Mouse (Mus musculus): ENCODE results near the gene Cacng7. TPM values are rescaled to one million over a fixed set of nuclear protein-coding genes. Genes with fewer than 3 reads are reported as not detected.
"Not testable (repeated sequence)": the region's sequence is repeated elsewhere in the genome, so short reads cannot be mapped to it uniquely, and the experiment has no call there.

The Cacng7 gene
- polyA plus RNA-seq (2016; fragmentation: Nextera tagmentation; extraction: Ambion mirVana): 3.9 and 4.0 TPM in 2 replicates

DNA sequence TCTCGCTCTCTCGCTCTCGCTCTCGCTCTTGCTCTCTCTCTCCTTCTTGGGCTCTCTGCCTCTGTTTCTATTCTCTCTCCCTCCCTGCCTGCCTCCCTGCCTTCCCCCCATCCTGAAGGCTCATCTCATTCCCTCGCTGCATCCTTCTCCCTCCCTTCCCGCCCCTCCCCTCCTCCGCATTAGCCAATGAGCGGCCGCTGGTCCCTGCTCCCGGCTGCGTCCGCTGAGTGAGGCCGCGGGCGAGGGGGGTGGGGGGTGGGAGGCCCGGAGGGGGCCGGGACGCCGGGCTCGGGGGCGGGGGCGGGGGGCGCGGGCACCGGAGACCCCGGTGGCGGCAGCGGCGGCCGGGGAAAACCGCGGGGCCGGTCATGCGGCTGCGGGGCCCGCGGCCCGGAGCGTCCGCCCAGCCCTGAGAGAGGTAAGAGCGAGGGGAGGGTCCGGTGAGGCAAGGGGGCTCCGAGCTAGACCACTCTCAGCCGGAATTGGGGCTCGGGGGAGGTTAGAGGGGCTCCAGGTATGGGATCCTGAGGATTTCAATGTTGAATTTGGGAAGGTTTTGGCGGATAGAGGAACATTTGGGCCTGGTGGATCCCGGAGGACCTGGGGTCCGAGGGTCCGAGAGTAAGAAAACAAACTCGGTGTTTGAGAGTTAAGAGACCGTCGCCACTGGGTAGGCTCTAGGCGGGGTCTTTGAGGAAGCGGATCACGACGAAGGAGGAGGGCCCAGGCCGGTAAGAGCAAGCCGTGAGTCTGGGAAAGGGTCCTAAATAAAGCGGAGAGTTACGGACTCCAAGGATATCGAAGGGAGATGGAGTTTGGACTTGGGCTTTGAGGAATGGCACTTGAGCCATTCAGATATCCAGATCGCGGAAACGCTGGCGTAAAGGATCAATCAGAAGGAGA is at the start of gene Cacng7:
Gene Cacng7 (plus strand): TSS at position 337 of the 903 bp plus-strand sequence.
- ATAC-seq (ENCODE audit: low FRiP score): peak; percentile 85

DNA sequence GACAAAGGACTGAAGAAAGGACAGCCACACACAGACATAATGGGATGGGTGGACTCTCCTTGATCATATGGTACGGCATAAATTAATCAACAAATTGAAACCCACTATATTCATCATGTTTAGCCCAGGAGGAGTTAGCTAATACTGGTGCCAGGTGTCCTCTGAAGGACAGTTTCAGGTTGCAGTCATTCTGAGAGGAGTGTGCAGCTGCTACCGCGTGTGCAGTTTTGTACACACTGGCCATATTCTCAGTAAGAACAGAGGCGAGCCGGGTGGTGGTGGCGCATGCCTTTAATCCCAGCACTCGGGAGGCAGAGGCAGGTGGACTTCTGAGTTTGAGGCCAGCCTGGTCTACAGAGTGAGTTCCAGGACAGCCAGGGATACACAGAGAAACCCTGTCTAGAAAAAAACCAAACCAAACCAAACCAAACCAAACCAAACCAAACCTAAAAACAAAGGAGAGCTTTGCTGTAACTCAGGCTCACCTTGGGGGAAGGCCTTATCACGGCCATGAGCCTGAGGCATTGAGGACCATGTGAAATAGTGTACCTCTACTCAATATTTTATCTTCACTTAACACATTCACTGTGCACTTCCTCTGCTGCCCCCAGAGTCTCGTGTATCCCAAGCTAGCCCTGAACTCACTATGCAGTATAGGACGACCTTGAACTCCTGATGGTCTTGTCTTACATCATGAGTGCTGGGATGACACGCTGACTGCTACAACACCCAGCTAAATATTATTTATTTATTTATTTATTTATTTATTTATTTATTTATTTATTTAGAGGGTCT is 49.5 kb upstream of the Cacng7 start:
- Histone ChIP-seq H3K27me3 (no peaks in the 10 kb centered on the region), H3K4me2 (no peak overlapping the region), H3K9ac (no peak overlapping the region), H3K4me1 (no peaks in the 10 kb centered on the region), H3K36me3 (replicated peaks) (no peaks in the 10 kb centered on the region), H3K9me3 (no peaks in the 10 kb centered on the region), H3K27ac (no peak overlapping the region), H3K4me3 (replicated peaks) (no peak overlapping the region)
- 87% methylated on average over 11 of the region's 11 CpGs for WGBS
- ATAC-seq (ENCODE audit: low FRiP score): no peak

More for the DNA sequence above, at the start of gene Cacng7:
- peak within 1 kb of the TSS; percentile 84 for H3K9ac ChIP-seq
- WGBS: 1% methylated on average over 63 of the region's 65 CpGs
- peaks cover 34% of the 10 kb centered on the region for H3K4me1 ChIP-seq
- H3K36me3 ChIP-seq (replicated peaks): peaks cover 4% of the 10 kb centered on the region; the same call in 1 of the 2 replicates
- peaks cover 3% of the 10 kb centered on the region; the same call in 1 of the 2 replicates for H3K27me3 ChIP-seq
- H3K9me3 ChIP-seq: no peaks in the 10 kb centered on the region
- peak within 1 kb of the TSS; percentile 92 for H3K27ac ChIP-seq
- H3K4me2 ChIP-seq: peak within 1 kb of the TSS; percentile 73
- peak within 1 kb of the TSS; percentile 70 for H3K4me3 ChIP-seq (replicated peaks)

DNA sequence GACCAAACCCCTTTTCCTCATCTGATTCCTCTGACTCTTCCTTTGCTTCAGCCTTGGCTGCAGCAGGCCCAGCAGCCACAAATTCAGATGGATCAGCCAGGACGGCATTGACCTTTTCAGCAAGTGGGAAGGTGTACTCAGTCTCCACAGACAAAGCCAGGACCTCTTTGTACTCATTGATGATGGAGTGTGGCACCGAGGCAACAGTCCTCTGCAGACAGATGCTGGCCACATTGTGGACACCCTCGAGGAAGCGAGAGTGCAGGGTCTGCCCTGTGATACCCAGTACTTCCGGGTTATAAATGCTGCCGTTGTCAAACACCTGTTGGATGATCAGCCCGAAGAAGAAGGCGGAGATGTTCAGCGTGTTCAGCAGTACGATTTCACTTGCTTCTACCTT is 48.2 kb upstream of the Cacng7 start:
- Histone ChIP-seq H3K27ac (no peak overlapping the region), H3K9me3 (no peaks in the 10 kb centered on the region), H3K4me3 (replicated peaks) (no peak overlapping the region), H3K36me3 (replicated peaks) (no peaks in the 10 kb centered on the region), H3K27me3 (no peaks in the 10 kb centered on the region), H3K9ac (no peak overlapping the region), H3K4me2 (no peak overlapping the region), H3K4me1 (no peaks in the 10 kb centered on the region; the same call in 1 of the 2 replicates)
- ATAC-seq (ENCODE audit: low FRiP score): no peak
- WGBS: 84% methylated on average over 10 of the region's 10 CpGs

DNA sequence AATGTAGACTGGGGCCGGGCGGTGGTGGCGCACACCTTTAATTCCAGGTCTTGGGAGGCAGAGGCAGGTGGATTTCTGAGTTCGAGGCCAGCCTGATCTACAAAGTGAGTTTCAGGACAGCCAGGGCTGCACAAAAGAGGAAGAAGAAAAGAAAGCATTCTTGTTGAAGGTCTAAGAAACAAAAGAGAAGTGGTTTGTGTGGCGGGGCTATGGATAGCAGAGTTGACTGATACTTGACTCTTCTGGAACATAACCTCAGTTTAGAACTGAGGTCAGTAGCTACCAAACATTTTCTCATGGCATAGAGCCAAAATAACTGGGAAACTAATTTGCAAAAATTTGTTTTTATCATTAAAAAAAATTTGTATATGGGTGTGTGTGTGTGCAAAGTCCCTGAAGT is 46.7 kb upstream of the Cacng7 start:
- Histone ChIP-seq H3K27me3 (no peaks in the 10 kb centered on the region), H3K9me3 (no peaks in the 10 kb centered on the region), H3K27ac (no peak overlapping the region), H3K36me3 (replicated peaks) (no peaks in the 10 kb centered on the region), H3K4me1 (peaks cover 7% of the 10 kb centered on the region), H3K9ac (no peak overlapping the region), H3K4me2 (no peak overlapping the region), H3K4me3 (replicated peaks) (no peak overlapping the region)
- 93% methylated on average over 5 of the region's 5 CpGs for WGBS
- ATAC-seq (ENCODE audit: low FRiP score): no peak

DNA sequence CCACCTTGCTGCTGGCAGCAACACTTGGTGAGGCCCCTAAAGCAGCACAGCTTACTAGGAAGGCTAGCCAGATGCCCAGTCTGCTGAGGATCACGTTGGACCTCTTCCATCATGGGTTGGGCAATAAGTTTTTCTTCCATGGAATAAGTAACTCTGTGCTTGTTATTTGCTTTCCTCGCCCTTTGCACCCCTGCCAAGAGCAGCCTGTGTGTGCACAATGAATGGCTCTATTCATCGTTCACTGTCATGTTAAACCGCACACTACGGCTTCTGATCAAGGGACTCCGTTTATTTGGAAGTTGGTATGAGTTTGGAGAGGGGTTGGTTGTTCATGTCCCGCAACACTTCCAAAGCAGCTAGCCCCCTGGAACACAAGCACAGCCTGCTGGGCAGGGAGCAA is 45.6 kb upstream of the Cacng7 start:
- Histone ChIP-seq H3K27ac (no peak overlapping the region), H3K36me3 (replicated peaks) (no peaks in the 10 kb centered on the region), H3K4me2 (no peak overlapping the region), H3K4me3 (replicated peaks) (no peak overlapping the region), H3K9ac (no peak overlapping the region), H3K9me3 (no peaks in the 10 kb centered on the region), H3K4me1 (peaks cover 12% of the 10 kb centered on the region), H3K27me3 (no peaks in the 10 kb centered on the region)
- ATAC-seq (ENCODE audit: low FRiP score): no peak
- WGBS: 53% methylated on average over 7 of the region's 7 CpGs

DNA sequence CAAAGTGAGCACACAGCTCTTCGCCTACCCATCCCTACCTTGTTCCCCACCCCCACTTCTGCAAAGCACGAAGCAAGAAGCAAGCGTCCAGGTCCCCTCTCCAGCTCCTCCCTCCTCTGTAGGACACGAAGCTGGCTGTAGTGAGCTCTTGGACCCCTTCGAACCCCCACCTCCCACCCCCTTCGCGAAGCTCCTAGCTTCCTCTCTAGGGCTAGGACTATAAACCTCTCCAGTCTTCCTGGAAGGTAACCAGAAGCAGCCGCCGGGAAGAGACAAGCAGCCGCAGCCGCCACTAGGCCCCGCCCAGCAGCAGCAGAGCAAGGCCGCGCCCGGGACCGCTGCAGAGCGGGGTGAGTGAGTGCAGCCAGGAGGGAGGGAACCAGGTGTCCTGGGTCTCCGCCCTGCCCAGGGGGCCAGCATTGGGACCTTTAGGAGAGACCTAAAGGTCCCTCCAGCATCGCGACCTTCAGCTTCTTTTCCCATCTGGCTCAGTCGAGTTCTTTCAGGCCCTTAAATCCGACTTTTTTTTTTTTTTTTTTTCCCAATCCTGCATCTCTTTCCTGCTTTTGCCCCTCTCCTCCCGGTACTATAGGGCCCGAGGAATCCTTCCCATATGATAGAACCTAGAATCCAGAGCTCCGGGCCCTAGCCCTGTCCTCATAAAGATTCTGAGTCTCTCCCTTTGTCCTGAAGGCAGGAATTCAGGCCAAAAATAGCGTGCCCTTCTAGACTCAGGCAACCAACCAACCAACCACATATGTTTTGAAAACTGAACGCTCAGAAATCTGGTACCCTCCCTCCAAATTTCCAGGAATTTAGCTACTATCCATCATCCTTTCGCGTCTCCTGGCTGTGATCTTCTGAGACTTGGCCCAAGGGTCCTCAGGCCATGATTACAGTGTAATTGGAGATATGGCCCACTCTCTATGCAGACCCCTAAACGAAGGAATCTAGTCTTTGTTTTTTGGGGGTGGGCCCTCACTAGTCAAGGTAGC is 43.5 kb upstream of the Cacng7 start, which contains the start of the genes Myadm and Prkcg:
Gene Myadm (plus strand): TSS at position 105 of the 995 bp plus-strand sequence.
Gene Prkcg (plus strand): TSS at position 204 of the 995 bp plus-strand sequence.
- no peaks in the 10 kb centered on the region for H3K27me3 ChIP-seq
- ATAC-seq (ENCODE audit: low FRiP score): peak; percentile 45
- H3K36me3 ChIP-seq (replicated peaks): peaks cover 8% of the 10 kb centered on the region
- 3% methylated on average over 29 of the region's 30 CpGs for WGBS
- H3K27ac ChIP-seq: peak within 1 kb of the TSS; percentile 59
- peak within 1 kb of the TSS; percentile 39 for H3K4me3 ChIP-seq (replicated peaks)
- H3K9me3 ChIP-seq: no peaks in the 10 kb centered on the region
- peak within 1 kb of the TSS; percentile 56 for H3K9ac ChIP-seq
- peaks cover 19% of the 10 kb centered on the region for H3K4me1 ChIP-seq
- H3K4me2 ChIP-seq: peak within 1 kb of the TSS; percentile 52

DNA sequence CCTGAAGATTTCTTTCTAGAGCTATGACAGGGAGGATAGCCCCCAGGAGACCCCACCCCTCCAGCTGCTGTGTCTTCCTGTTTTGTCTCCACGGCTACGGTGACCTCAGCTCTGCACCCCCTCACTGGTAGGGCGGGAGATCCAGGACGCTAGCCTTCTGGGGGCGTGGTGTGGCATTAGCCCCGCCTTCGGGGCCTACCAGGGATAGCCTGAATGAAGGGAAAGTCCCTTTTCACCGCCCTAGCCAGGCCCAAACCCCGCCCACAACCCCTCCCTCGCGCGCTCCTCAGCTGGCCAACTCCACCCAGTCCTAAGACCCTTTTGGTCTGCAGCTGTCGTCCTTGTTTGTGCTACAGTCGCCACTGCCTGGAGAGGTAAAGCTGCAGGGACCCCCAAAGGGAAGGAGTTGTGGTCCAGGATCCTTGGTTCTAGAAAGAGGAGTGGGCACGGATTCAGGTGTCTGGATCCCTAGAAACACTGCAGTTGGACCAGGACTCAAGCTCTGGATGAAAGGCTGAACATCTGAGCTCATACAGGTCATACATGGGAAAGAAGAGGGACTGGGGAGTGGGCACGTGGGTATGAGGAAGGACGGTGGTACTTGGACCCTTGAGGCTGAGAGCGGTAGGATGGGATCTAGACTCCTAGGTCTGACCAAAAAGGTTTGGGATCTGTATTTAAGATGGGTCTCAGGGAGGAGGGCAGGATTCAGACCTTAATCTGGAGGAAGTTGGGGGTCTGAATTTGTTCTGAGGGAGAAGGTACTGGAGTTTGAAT is 42.3 kb upstream of the Cacng7 start:
- Histone ChIP-seq H3K4me3 (replicated peaks) (peak overlapping the region; percentile 39), H3K9me3 (no peaks in the 10 kb centered on the region), H3K36me3 (replicated peaks) (peaks cover 14% of the 10 kb centered on the region), H3K4me2 (peak overlapping the region; percentile 52), H3K9ac (peak overlapping the region; percentile 43), H3K4me1 (peaks cover 19% of the 10 kb centered on the region), H3K27ac (peak overlapping the region; percentile 59), H3K27me3 (no peaks in the 10 kb centered on the region)
- ATAC-seq (ENCODE audit: low FRiP score): peak; percentile 95
- WGBS: 1% methylated on average over 18 of the region's 18 CpGs

DNA sequence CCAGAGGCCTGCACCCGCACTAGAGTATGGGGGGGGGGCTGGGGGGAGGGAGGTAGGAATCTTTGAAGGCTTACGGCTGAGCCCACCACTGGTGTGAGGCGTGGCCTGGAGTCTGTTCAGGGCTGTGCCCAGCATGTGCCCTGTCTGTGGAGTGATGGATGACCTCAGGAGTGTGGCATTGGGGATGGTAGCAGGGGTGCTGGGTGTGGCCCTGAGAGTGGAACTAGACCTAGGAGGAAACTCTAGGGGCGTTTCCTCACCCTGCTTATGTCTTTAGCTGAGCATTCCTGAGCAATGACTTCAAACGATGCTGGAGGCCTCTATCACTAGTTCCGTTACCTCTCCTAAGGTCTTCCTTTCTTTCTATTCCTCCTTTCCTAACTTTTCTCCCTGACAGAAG is 41.6 kb upstream of the Cacng7 start:
- peak overlapping the region; percentile 43 for H3K9ac ChIP-seq
- no peaks in the 10 kb centered on the region for H3K9me3 ChIP-seq
- peak overlapping the region; percentile 52 for H3K4me2 ChIP-seq
- peak; percentile 6; the same call in 1 of the 2 replicates for ATAC-seq (ENCODE audit: low FRiP score)
- peak overlapping the region; percentile 39; the same call in 1 of the 2 replicates for H3K4me3 ChIP-seq (replicated peaks)
- H3K36me3 ChIP-seq (replicated peaks): peaks cover 19% of the 10 kb centered on the region
- H3K4me1 ChIP-seq: peaks cover 19% of the 10 kb centered on the region
- WGBS: 57% methylated on average over 6 of the region's 6 CpGs
- peak overlapping the region; percentile 36; the same call in 1 of the 2 replicates for H3K27ac ChIP-seq
- no peaks in the 10 kb centered on the region for H3K27me3 ChIP-seq

DNA sequence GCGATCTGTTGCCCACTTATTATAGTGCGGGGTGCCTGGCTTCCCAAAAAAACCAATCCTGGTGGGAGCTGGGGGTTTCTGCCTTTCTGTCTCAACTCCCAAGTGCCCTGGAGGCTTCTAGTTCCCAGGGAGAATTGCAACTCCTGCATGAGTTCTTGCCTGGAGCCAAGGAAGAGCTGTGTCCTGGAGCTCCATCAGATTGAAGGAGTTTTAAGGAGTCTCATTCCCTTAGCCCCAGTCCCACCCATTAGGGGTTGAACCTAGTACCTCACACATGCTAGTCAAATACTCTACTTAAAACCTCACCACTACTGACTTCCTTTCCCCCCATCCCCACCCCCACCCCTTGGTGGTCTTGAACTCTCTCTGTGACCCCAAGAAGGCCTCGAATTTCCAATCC is 41.0 kb upstream of the Cacng7 start:
- no peak overlapping the region for H3K27ac ChIP-seq
- peaks cover 19% of the 10 kb centered on the region for H3K4me1 ChIP-seq
- no peak overlapping the region for H3K9ac ChIP-seq
- peaks cover 23% of the 10 kb centered on the region for H3K36me3 ChIP-seq (replicated peaks)
- no peaks in the 10 kb centered on the region for H3K9me3 ChIP-seq
- no peaks in the 10 kb centered on the region for H3K27me3 ChIP-seq
- no peak for ATAC-seq (ENCODE audit: low FRiP score)
- no peak overlapping the region for H3K4me3 ChIP-seq (replicated peaks)
- 79% methylated on average over 3 of the region's 3 CpGs for WGBS
- H3K4me2 ChIP-seq: no peak overlapping the region

DNA sequence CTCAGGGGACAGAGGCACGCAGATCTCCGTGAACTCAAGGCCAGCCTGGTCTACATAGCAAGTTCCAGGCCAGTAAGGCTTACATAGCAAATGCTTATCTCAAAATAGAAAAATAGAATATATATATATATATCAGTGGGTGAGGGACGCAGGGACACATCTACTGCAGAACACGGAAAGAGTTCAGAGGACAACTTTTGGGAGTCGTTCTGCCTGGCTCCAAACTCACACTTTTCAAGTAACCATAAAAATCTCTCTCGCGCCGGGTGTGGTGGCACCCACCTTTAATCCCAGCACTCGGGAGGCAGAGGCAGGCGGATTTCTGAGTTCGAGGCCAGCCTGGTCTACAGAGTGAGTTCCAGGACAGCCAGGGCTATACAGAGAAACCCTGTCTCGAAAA is 40.5 kb upstream of the Cacng7 start:
- not testable (repeated sequence) for H3K4me3 ChIP-seq (replicated peaks); H3K27me3 ChIP-seq; H3K9ac ChIP-seq; H3K27ac ChIP-seq; H3K9me3 ChIP-seq; ATAC-seq (ENCODE audit: low FRiP score)
- H3K4me1 ChIP-seq: peaks cover 19% of the 10 kb centered on the region
- H3K36me3 ChIP-seq (replicated peaks): peaks cover 28% of the 10 kb centered on the region
- peak overlapping the region; percentile 51 for H3K4me2 ChIP-seq
- WGBS: 87% methylated on average over 12 of the region's 12 CpGs

DNA sequence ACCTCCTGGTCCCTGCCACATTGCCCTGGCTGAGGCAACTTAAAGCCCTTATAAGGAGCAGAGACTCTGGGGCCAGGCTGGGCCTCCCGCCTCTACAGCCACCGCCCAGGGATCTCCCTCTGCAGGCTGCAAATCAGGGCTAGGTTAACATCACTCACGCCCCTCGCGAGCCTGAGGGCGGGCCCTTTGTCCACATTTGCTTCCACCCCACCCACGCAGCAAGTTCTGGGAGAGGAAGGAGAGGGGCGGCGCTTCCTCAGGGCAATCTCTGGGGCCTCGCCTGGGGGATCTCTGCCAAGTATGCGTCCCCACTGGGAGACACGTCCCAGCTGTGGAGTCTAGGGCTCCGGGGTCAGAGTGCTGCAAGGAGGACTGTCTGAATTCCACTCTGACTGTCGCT is 40.0 kb upstream of the Cacng7 start:
- H3K27ac ChIP-seq: 0 out of 2 replicates have a peak overlapping the region, but pooled peaks have one; percentile 19

More for the DNA sequence above, 40.0 kb upstream of the Cacng7 start:
- 4% methylated on average over 14 of the region's 14 CpGs for WGBS
- H3K4me3 ChIP-seq (replicated peaks): peak overlapping the region; percentile 29
- no peak for ATAC-seq (ENCODE audit: low FRiP score)
- no peaks in the 10 kb centered on the region for H3K9me3 ChIP-seq
- peaks cover 33% of the 10 kb centered on the region for H3K36me3 ChIP-seq (replicated peaks)
- H3K4me1 ChIP-seq: peaks cover 19% of the 10 kb centered on the region
- no peaks in the 10 kb centered on the region for H3K27me3 ChIP-seq
- H3K9ac ChIP-seq: peak overlapping the region; percentile 38
- H3K4me2 ChIP-seq: peak overlapping the region; percentile 51

All from forebrain, embryonic 12.5 days (tissue).